In genomic region chr6:34875268-34875761, GRCm38 (mm10) we compare ENCODE assay signal across 9 mouse cellular contexts. TPM values are rescaled to one million over a fixed set of nuclear protein-coding genes. Genes with fewer than 3 reads are reported as not detected.
DNase-seq lines count a peak whose midpoint lies in the region; ATAC-seq lines count a peak whose summit lies in the region.
"Had no signal": no experiment of that assay in that cellular context is flagged by ENCODE, and none has a peak within 500 bp of the region (broad histone marks: within the 10 kb centered on the region; RNA-seq: fewer than 3 reads in every experiment).

No protein-coding gene starts in this region.

- no peaks in the 10 kb centered on the region for H3K27me3 ChIP-seq in forebrain, embryonic 12.5 days
- H3K27me3 ChIP-seq in forebrain, embryonic 14.5 days (replicated peaks; ENCODE audit: control insufficient read depth, insufficient read depth, low read length), result no peaks in the 10 kb centered on the region
- no peaks in the 10 kb centered on the region for H3K27me3 ChIP-seq in liver, embryonic 11.5 days (replicated peaks; ENCODE audit: control insufficient read depth, insufficient read depth, low read length)
- H3K27me3 ChIP-seq: CH12.LX had no signal

- peaks cover 2% of the 10 kb centered on the region for H3K36me3 ChIP-seq in forebrain, embryonic 12.5 days (replicated peaks)
- H3K36me3 ChIP-seq in forebrain, embryonic 14.5 days (ENCODE audit: control insufficient read depth, insufficient read depth, low read length), result peaks cover 8% of the 10 kb centered on the region; the same call in 1 of the 2 replicates
- H3K36me3 ChIP-seq in liver, embryonic 11.5 days (ENCODE audit: control insufficient read depth, insufficient read depth, low read length), result peaks cover 10% of the 10 kb centered on the region

- no peak for ATAC-seq in forebrain, embryonic 12.5 days (ENCODE audit: low FRiP score)
- no peak for ATAC-seq in forebrain, embryonic 14.5 days
- ATAC-seq in liver, embryonic 11.5 days (replicated peaks; ENCODE audit: low FRiP score), result no peak
- ATAC-seq in frontal cortex, adult (ENCODE audit: low TSS enrichment), result no peak

- no peak overlapping the region for H3K9ac ChIP-seq in forebrain, embryonic 12.5 days
- H3K9ac ChIP-seq in forebrain, embryonic 14.5 days (ENCODE audit: low read length), result no peak overlapping the region
- peak overlapping the region; percentile 85 for H3K9ac ChIP-seq in liver, embryonic 11.5 days (ENCODE audit: low read depth, low read length)

- no peaks in the 10 kb centered on the region for H3K9me3 ChIP-seq in forebrain, embryonic 12.5 days
- no peaks in the 10 kb centered on the region for H3K9me3 ChIP-seq in forebrain, embryonic 14.5 days (replicated peaks; ENCODE audit: control insufficient read depth, low read length)
- no peaks in the 10 kb centered on the region for H3K9me3 ChIP-seq in liver, embryonic 11.5 days (ENCODE audit: control insufficient read depth, low read length)

- WGBS in forebrain, embryonic 12.5 days, result 94% methylated on average over 15 of the region's 15 CpGs
- WGBS in forebrain, embryonic 14.5 days, result 92% methylated on average over 15 of the region's 15 CpGs
- 49% methylated on average over 15 of the region's 15 CpGs for WGBS in liver, embryonic 11.5 days

- H3K27ac ChIP-seq in forebrain, embryonic 12.5 days, result peak overlapping the region; percentile 25; the same call in 1 of the 2 replicates
- H3K27ac ChIP-seq in forebrain, embryonic 14.5 days (ENCODE audit: low read depth, low read length), result no peak overlapping the region
- H3K27ac ChIP-seq in liver, embryonic 11.5 days (ENCODE audit: low read depth, low read length), result peak overlapping the region; percentile 94

- H3K4me2 ChIP-seq in forebrain, embryonic 12.5 days, result no peak overlapping the region
- no peak overlapping the region for H3K4me2 ChIP-seq in forebrain, embryonic 14.5 days (ENCODE audit: low read length)
- peak overlapping the region; percentile 85 for H3K4me2 ChIP-seq in liver, embryonic 11.5 days

- no peak overlapping the region for H3K4me3 ChIP-seq in forebrain, embryonic 12.5 days (replicated peaks)
- H3K4me3 ChIP-seq in forebrain, embryonic 14.5 days (ENCODE audit: low read depth, low read length), result no peak overlapping the region
- H3K4me3 ChIP-seq in liver, embryonic 11.5 days (ENCODE audit: low read depth, low read length), result peak overlapping the region; percentile 30

- no peak for DNase-seq in forebrain, embryonic 14.5 days (ENCODE audit: low spot score)
- DNase-seq in urinary bladder, adult 2 months (ENCODE audit: low spot score), result peak; percentile 21
- DNase-seq in urinary bladder, postnatal 14 days (ENCODE audit: low spot score), result no peak
- DNase-seq in liver, embryonic 11.5 days (ENCODE audit: low spot score), result no peak
- DNase-seq in spleen, postnatal 14 days (ENCODE audit: low spot score in 2 of 2), result peak; percentile 41 to 53
- DNase-seq in adrenal gland, postnatal 25 days, result no peak

- H3K4me1 ChIP-seq in forebrain, embryonic 12.5 days, result peaks cover 20% of the 10 kb centered on the region
- peaks cover 10% of the 10 kb centered on the region; the same call in 1 of the 2 replicates for H3K4me1 ChIP-seq in forebrain, embryonic 14.5 days (ENCODE audit: control insufficient read depth, insufficient read depth, low read length)
- H3K4me1 ChIP-seq in liver, embryonic 11.5 days (replicated peaks; ENCODE audit: control insufficient read depth, insufficient read depth, low read length), result peaks cover 45% of the 10 kb centered on the region

RNA-seq across cellular contexts. Expression of gene Cyren, which starts 2.5 kb away (rescaled TPM):
- polyA plus RNA-seq in forebrain, embryonic 12.5 days (2016; fragmentation: Nextera tagmentation; extraction: Ambion mirVana), result 16.4 and 16.8 TPM in 2 replicates
- 7.9 and 8.0 TPM in 2 replicates for polyA plus RNA-seq in forebrain, embryonic 14.5 days (2014; fragmentation: Nextera tagmentation; extraction: Ambion mirVana)
- polyA plus RNA-seq in urinary bladder, adult 2 months (2012; rRNA removed), result 8.1 and 9.1 TPM in 2 replicates
- polyA plus RNA-seq in liver, embryonic 11.5 days (2014; fragmentation: Nextera tagmentation; extraction: Ambion mirVana), result 20.1 and 20.5 TPM in 2 replicates
- total RNA-seq in adrenal gland, postnatal 25 days (2021), result 8.5 and 11.4 TPM in 2 replicates

RNA-seq across cellular contexts. Expression of gene Tmem140, which starts 12.4 kb away (rescaled TPM):
- 1.5 and 1.8 TPM in 2 replicates for polyA plus RNA-seq in forebrain, embryonic 12.5 days (2016; fragmentation: Nextera tagmentation; extraction: Ambion mirVana)
- polyA plus RNA-seq in forebrain, embryonic 14.5 days (2014; fragmentation: Nextera tagmentation; extraction: Ambion mirVana), result 0.65 and 0.79 TPM in 2 replicates
- polyA plus RNA-seq in urinary bladder, adult 2 months (2012; rRNA removed), result 18.3 and 19.8 TPM in 2 replicates
- 2.7 and 3.2 TPM in 2 replicates for polyA plus RNA-seq in liver, embryonic 11.5 days (2014; fragmentation: Nextera tagmentation; extraction: Ambion mirVana)
- 10.5 and 18.9 TPM in 2 replicates for total RNA-seq in adrenal gland, postnatal 25 days (2021)

RNA-seq across cellular contexts. Expression of gene Wdr91, which starts 35.4 kb away (rescaled TPM):
- polyA plus RNA-seq in forebrain, embryonic 12.5 days (2016; fragmentation: Nextera tagmentation; extraction: Ambion mirVana), result 11.0 and 12.3 TPM in 2 replicates
- polyA plus RNA-seq in forebrain, embryonic 14.5 days (2014; fragmentation: Nextera tagmentation; extraction: Ambion mirVana), result 11.0 and 12.0 TPM in 2 replicates
- 12.7 and 13.6 TPM in 2 replicates for polyA plus RNA-seq in urinary bladder, adult 2 months (2012; rRNA removed)
- 15.5 and 19.3 TPM in 2 replicates for polyA plus RNA-seq in liver, embryonic 11.5 days (2014; fragmentation: Nextera tagmentation; extraction: Ambion mirVana)
- 12.4 and 16.6 TPM in 2 replicates for total RNA-seq in adrenal gland, postnatal 25 days (2021)

RNA-seq across cellular contexts. Expression of gene Stra8, which starts 44.6 kb away (rescaled TPM):
- not detected in 2 replicates for polyA plus RNA-seq in forebrain, embryonic 12.5 days (2016; fragmentation: Nextera tagmentation; extraction: Ambion mirVana)
- not detected in 2 replicates for polyA plus RNA-seq in forebrain, embryonic 14.5 days (2014; fragmentation: Nextera tagmentation; extraction: Ambion mirVana)
- not detected in 2 replicates for polyA plus RNA-seq in urinary bladder, adult 2 months (2012; rRNA removed)
- polyA plus RNA-seq in liver, embryonic 11.5 days (2014; fragmentation: Nextera tagmentation; extraction: Ambion mirVana), result not detected in 2 replicates
- not detected in 2 replicates for total RNA-seq in adrenal gland, postnatal 25 days (2021)

Comparison
In these comparisons a context has a peak if more than half of its experiments do, and no peak if none do; other contexts are left out.
1. DNase-seq: peak in urinary bladder, adult 2 months (single experiment) and spleen, postnatal 14 days (2 of 2); none in forebrain, embryonic 14.5 days (single experiment), urinary bladder, postnatal 14 days (single experiment), liver, embryonic 11.5 days (single experiment) and adrenal gland, postnatal 25 days (single experiment).